Mouse (Mus musculus) megakaryocyte progenitor cell, adult 5-6 weeks (primary cell): ENCODE measurements around the gene Tldc2. TPM values are rescaled to one million over a fixed set of nuclear protein-coding genes. Genes with fewer than 3 reads are reported as not detected.

Experiments
- ATAC-seq: replicated peaks from 2 replicates; pipeline ENCODE4 v1.8.0; 2016; ENCODE audit warnings: mild to moderate bottlenecking, moderate TSS enrichment, inconsistent platforms; ENCODE audit not compliant: poor library complexity
- total RNA-seq, 2 experiments: library from RNA; stranded (forward) in 1 of 2; stranded (reverse) in 1 of 2; fragments of 157-497, 149-512 nt in 1 of 2; fragments of 200-1000 nt in 1 of 2; gene quantifications; 2 replicates each; pipeline versions ENCODE4 v1.2.3 to v1.2.4; 2015 to 2017

The Tldc2 gene
- total RNA-seq, 2 experiments from 2014 or later, result not detected

GRCm38 (mm10) chr2:157144132-157144531 is 57.3 kb downstream of the Tldc2 start:
- no peak for ATAC-seq

GRCm38 (mm10) chr2:157145173-157145572 is 58.3 kb downstream of the Tldc2 start:
- no peak for ATAC-seq

Other genes starting within 250 kb of the Tldc2 start
- 7.2 and 7.9 TPM in 2 replicates for gene Tgif2, start 247.0 kb upstream of the Tldc2 start, total RNA-seq (2015)
- 10.7 and 12.5 TPM in 2 replicates for gene Tgif2, start 247.0 kb upstream of the Tldc2 start, total RNA-seq (2017)
- gene 4930518I15Rik, start 229.1 kb upstream of the Tldc2 start, total RNA-seq (2015), result 0.42 and 3.0 TPM in 2 replicates
- 1.2 TPM in 1 of 2 replicates, not detected in the other for gene 4930518I15Rik, start 229.1 kb upstream of the Tldc2 start, total RNA-seq (2017)
- 377 and 404 TPM in 2 replicates for gene Rab5if, start 223.9 kb upstream of the Tldc2 start, total RNA-seq (2015)
- 204 and 210 TPM in 2 replicates for gene Rab5if, start 223.9 kb upstream of the Tldc2 start, total RNA-seq (2017)
- gene Sla2, start 199.9 kb upstream of the Tldc2 start, total RNA-seq (2015), result 0.10 and 0.57 TPM in 2 replicates
- 0.37 and 0.92 TPM in 2 replicates for gene Sla2, start 199.9 kb upstream of the Tldc2 start, total RNA-seq (2017)
- 24.9 and 27.1 TPM in 2 replicates for gene Ndrg3, start 95.0 kb upstream of the Tldc2 start, total RNA-seq (2015)
- gene Ndrg3, start 95.0 kb upstream of the Tldc2 start, total RNA-seq (2017), result 24.2 and 28.5 TPM in 2 replicates
- 15.0 and 17.1 TPM in 2 replicates for gene Dsn1, start 79.9 kb upstream of the Tldc2 start, total RNA-seq (2015)
- 68.2 and 78.2 TPM in 2 replicates for gene Dsn1, start 79.9 kb upstream of the Tldc2 start, total RNA-seq (2017)
- 1.9 and 2.9 TPM in 2 replicates for gene Soga1, start 7.8 kb upstream of the Tldc2 start, total RNA-seq (2015)
- gene Soga1, start 7.8 kb upstream of the Tldc2 start, total RNA-seq (2017), result 2.3 and 2.4 TPM in 2 replicates
- 90.6 and 93.0 TPM in 2 replicates for gene Samhd1, start 48.2 kb downstream of the Tldc2 start, total RNA-seq (2015)
- gene Samhd1, start 48.2 kb downstream of the Tldc2 start, total RNA-seq (2017), result 60.4 and 62.9 TPM in 2 replicates
- 78.8 and 85.2 TPM in 2 replicates for gene Rbl1, start 117.5 kb downstream of the Tldc2 start, total RNA-seq (2015)
- 74.0 and 89.5 TPM in 2 replicates for gene Rbl1, start 117.5 kb downstream of the Tldc2 start, total RNA-seq (2017)
- gene Rpn2, start 192.0 kb downstream of the Tldc2 start, total RNA-seq (2015), result 326 and 354 TPM in 2 replicates
- 314 and 317 TPM in 2 replicates for gene Rpn2, start 192.0 kb downstream of the Tldc2 start, total RNA-seq (2017)
- 0.07 and 0.22 TPM in 2 replicates for gene Mroh8, start 192.5 kb downstream of the Tldc2 start, total RNA-seq (2015)
- 0.68 TPM in 1 of 2 replicates, not detected in the other for gene Mroh8, start 192.5 kb downstream of the Tldc2 start, total RNA-seq (2017)